Mouse (Mus musculus) lung, embryonic 16.5 days (tissue): ENCODE results near the gene Gm4847. TPM values are rescaled to one million over a fixed set of nuclear protein-coding genes. Genes with fewer than 3 reads are reported as not detected.

Experiments
- ATAC-seq: fragments of 200-750 bp; cut with Nextera tagmentation; 2 replicates; pipeline ENCODE4 v1.8.0; 2017; ENCODE audit warnings: low read depth, mild to moderate bottlenecking, moderate library complexity
- H3K27ac ChIP-seq: fragments of 300-500 bp; sonication (generic); 2 replicates; pipeline ENCODE4 v1.5.1; 2014; ENCODE audit warnings: mild to moderate bottlenecking, control low read depth, low read length
- H3K27me3 ChIP-seq: fragments of 300-500 bp; sonication (generic); 2 replicates; pipeline ENCODE4 v1.6.1; 2014; ENCODE audit warnings: low read depth, low read length, mixed read lengths; ENCODE audit not compliant: control insufficient read depth, insufficient read depth
- H3K36me3 ChIP-seq: fragments of 300-500 bp; sonication (generic); 2 replicates; pipeline ENCODE4 v1.6.1; 2014; ENCODE audit warnings: low read length; ENCODE audit not compliant: control insufficient read depth, insufficient read depth
- H3K4me1 ChIP-seq: fragments of 300-500 bp; sonication (generic); replicated peaks from 2 replicates; pipeline ENCODE4 v1.6.1; 2014; ENCODE audit warnings: low read length, mixed read lengths; ENCODE audit not compliant: control insufficient read depth, insufficient read depth
- H3K4me2 ChIP-seq: fragments of 300-500 bp; sonication (generic); 2 replicates; pipeline ENCODE4 v1.6.1; 2014; ENCODE audit warnings: low read depth, low read length, control low read depth
- H3K4me3 ChIP-seq: fragments of 300-500 bp; sonication (generic); 2 replicates; pipeline ENCODE4 v1.5.1; 2014; ENCODE audit warnings: mild to moderate bottlenecking, low read length, control low read depth
- H3K9ac ChIP-seq: fragments of 300-500 bp; sonication (generic); 2 replicates; pipeline ENCODE4 v1.6.1; 2014; ENCODE audit warnings: low read length, control low read depth
- H3K9me3 ChIP-seq: fragments of 300-500 bp; sonication (generic); 2 replicates; pipeline ENCODE4 v1.6.1; 2016; ENCODE audit warnings: low read length; ENCODE audit not compliant: control insufficient read depth
- WGBS: fragments of 180-500 bp; shearing (Covaris S2); extraction: QIAGEN DNeasy Blood & Tissue Kit; methylation state at CpG from one replicate; pipeline ENCODE4 v1.1.7; 2014; 5-methylcytosine and 5-hydroxymethylcytosine counted together
- microRNA-seq: library from miRNA; unstranded; fragments of <30 nt; microRNA quantifications from one replicate; pipeline ENCODE4, GENCODE M21; 2016
- polyA plus RNA-seq: library from polyadenylated mRNA; unstranded; fragments of >200 nt; fragmentation: Nextera tagmentation; extraction: Ambion mirVana; gene quantifications from 2 replicates; pipeline ENCODE4 v1.2.1, GENCODE M21; 2015

Gm4847 gene
- polyA plus RNA-seq: not detected in 2 replicates

DNA sequence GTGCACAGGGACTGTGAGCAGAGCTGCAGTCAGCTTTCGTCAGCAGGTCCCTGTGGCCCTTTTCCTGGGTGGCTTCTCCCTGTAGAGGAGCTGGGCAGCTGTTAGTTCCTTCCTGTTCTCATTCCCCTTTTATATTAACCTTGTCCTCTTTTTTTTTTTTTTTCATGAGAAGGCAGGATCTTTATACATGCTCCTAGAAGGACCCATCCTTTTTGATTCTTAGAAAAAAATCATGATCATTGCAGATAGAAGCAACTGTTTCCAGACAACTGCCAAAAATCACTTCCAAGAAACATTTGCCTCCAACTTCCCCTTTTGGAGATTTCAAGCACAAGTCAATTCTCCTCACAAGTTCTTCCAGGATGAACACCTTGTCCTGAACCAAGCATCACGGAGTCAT lies at the start of gene Gm4847:
Gene Gm4847 (minus strand): TSS at position 101 of the 400 bp plus-strand sequence.
- Histone ChIP-seq H3K4me1 (no peaks in the 10 kb centered on the region), H3K27me3 (no peaks in the 10 kb centered on the region), H3K36me3 (no peaks in the 10 kb centered on the region), H3K4me2 (no peak within 1 kb of the TSS), H3K27ac (no peak within 1 kb of the TSS), H3K4me3 (no peak within 1 kb of the TSS), H3K9me3 (no peaks in the 10 kb centered on the region), H3K9ac (no peak within 1 kb of the TSS)
- ATAC-seq: no peak
- WGBS: 82% methylated on average over 2 of the region's 2 CpGs

DNA sequence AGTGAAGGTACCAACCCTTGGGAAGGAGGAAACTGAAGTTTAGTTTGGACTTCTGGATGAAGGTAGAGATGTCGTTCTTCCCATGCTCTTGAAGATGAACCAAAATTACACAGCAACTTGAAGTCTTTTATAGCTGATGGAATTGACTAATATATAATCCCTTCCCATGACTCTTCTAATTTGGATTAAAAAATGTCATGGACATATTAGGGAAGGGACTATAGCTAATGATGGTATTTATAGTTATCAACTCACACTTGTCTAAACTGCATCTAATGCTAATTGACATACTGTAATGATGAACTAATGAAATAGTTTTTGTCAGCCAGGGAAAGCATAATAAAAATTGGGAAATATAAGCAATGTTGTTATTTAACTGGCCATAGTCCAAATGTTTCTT lies 34.3 kb upstream of the Gm4847 start, which contains the start of gene Fmo9:
Gene Fmo9 (minus strand): TSS at position 101 of the 400 bp plus-strand sequence.
- ATAC-seq: no peak
- H3K27ac ChIP-seq: no peak within 1 kb of the TSS
- H3K9ac ChIP-seq: no peak within 1 kb of the TSS
- H3K4me2 ChIP-seq: no peak within 1 kb of the TSS
- no peaks in the 10 kb centered on the region for H3K27me3 ChIP-seq
- H3K4me3 ChIP-seq: no peak within 1 kb of the TSS
- H3K9me3 ChIP-seq: no peaks in the 10 kb centered on the region
- H3K36me3 ChIP-seq: no peaks in the 10 kb centered on the region
- WGBS: 79% methylated on average over 1 of the region's 1 CpGs
- H3K4me1 ChIP-seq: no peaks in the 10 kb centered on the region

- Histone ChIP-seq H3K4me2 (no peak overlapping the region), H3K9ac (no peak overlapping the region), H3K27me3 (no peaks in the 10 kb centered on the region), H3K36me3 (no peaks in the 10 kb centered on the region), H3K9me3 (no peaks in the 10 kb centered on the region), H3K4me3 (no peak overlapping the region), H3K4me1 (no peaks in the 10 kb centered on the region), H3K27ac (no peak overlapping the region)
- WGBS: 87% methylated on average over 5 of the region's 5 CpGs
- ATAC-seq: no peak
These were observed 21.8 kb upstream of the Gm4847 start for GRCm38 (mm10) chr1:166669264-166669663.

DNA sequence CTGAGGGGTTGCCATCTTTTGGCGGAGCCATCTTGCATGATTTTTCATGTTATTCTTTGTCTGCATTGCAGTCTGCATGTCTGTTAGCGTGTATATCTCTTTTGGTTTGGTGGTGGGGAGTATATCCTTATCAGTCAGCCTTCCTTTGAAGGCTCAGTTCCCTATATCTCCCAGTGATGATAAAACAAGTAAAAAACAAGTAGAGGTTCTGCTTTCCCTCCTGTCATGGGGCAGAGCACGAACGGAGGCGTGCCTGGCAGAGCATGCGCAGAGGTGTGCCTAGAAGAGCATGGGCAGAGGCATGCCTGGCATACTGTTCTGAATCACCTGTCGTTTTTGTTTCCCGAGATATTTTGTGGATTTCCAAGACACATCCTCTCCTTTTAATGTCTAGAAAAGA lies 13.3 kb upstream of the Gm4847 start:
- Histone ChIP-seq H3K4me1 (no peaks in the 10 kb centered on the region), H3K9ac (no peak overlapping the region), H3K4me2 (no peak overlapping the region), H3K36me3 (no peaks in the 10 kb centered on the region), H3K9me3 (no peaks in the 10 kb centered on the region), H3K27me3 (no peaks in the 10 kb centered on the region), H3K4me3 (no peak overlapping the region), H3K27ac (no peak overlapping the region)
- WGBS: 80% methylated on average over 8 of the region's 8 CpGs
- ATAC-seq: no peak

Small RNAs within 50 kb of the gene (microRNA-seq; reads per million reads assigned to microRNA genes)
- gene Gm22992: not detected

Other genes with a start within 250 kb of the Gm4847 start
- 9.8 and 10.4 TPM in 2 replicates for gene Pogk, start 237.8 kb downstream of the Gm4847 start, polyA plus RNA-seq
- not detected in 2 replicates for gene Gm4846, start 150.1 kb downstream of the Gm4847 start, polyA plus RNA-seq
- not detected in 2 replicates for gene Fmo9, start 34.2 kb upstream of the Gm4847 start, polyA plus RNA-seq